Mouse (Mus musculus): Measurements from ENCODE around the gene Mthfsd.
"Not testable (repeated sequence)": the region's sequence is repeated elsewhere in the genome, so short reads cannot be mapped to it uniquely, and the experiment has no call there.

Mthfsd gene

DNA sequence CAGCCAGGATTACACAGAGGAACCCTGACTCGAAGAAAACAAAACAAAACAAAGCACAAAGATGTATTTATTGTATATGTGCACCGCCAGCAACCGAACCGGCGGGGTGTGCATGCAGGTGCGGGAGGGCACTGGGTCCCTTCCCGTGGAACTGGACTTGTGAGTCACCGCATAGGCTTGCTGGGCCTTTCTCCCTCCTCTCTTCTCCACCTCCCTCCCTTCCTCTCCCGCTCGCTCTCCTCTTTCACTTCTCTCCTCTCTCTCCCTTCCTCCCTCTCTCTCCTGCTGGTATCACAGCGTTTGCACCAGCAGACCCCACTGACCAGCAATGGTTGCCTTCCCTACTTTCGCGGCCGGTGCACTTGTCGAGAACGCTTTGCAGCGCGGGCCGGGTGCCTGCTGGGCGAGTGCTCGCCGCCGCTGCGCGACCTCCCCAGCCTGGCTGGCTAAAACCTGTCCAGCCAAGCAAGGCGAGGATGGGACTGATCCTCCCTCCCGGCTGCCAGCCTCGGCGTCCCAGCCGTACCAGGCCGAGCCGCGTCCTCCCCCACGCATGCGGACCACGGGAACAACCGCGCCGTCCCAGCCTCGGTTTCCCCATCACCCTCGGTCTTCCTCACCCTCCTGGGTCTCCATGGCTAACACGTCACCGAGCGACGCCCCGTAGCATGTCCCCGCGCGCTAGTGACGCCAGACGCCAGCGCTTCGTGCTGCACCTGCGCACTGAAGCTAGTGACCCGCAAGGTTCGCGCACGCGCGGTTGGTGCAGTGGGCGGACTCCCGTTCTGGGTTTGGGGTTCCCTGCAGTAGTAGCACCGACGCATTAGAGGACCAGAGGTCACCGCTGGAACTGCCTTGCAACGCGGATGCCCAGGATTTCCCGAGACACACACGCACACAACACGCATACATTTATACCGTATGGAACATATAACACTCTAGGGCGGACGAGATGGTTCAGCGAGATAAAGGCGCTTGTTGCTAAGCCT is at the start of gene Mthfsd:
Gene Mthfsd, minus strand, starts transcription at position 725 of the 989 bp plus-strand sequence.
- DNase-seq, result peak; percentile 99

DNA sequence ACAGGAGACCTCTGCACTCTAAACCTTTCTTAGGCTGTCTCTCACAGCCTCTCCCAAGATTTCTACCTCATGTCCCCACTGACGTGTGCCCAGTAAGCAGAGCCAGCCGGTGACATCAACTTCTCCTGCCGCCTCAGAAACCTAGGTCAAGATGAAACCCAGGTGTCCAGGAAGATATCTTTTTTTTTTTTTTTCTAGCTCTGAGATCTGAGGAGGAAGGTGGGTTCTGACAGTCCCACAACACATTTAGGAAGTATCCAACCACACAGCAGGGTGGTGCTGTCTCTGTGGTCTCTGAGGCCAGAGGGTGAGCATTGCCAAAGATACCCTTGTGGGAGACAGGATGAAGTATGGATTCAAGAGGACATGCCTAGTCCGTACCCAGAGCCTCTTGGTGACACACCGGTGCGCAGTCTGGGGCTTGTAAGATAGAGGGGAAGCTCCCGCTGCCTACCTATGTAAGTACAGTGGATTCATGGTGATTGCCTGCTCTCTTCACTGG is 48.8 kb upstream of the Mthfsd start:
- no peak for DNase-seq

DNA sequence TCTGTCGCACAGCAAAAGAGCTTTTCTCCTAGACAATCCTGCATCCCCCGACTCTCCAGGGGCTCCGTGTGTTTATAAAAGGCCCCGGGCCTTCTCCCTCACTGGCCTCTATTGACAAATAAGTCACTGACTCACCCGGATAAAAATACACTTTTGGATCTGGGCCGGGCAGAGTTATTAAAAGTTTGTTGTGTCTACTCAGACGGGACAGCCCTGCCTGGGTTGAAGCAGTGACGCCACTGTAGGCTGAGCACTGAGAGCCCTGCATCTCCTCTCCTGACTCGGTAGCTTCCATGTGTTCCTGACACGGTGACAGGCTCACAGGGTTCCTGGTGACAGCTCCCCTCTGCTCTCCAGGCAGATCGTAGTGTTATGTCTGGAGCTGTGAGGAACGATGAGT is 44.2 kb upstream of the Mthfsd start:
- DNase-seq, result peak; percentile 53

DNA sequence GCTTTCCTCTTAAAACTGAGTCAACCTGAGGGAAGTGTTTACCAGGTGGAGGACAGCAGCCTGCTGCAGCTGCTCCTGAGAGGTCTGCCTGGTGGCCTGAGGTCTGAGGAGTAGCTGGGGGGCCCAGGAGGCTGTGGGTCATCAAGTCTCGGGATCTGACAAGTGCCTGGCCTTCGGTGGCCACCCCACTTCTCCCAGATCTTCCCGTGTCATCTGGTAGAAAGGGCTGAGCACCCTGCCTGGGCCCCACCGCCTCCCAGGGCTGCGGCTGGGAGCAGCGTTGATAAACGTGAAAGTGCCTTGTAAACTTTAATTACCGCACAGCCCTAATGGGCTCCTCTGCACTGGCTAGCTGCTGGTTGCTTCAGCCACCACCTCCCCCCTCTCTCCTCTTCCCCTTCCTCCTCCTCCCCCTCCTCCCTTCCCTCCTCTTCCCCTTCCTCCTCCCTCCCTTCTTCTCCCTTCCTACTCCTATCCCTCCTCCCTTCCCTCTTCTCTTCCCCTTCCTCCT is 40.4 kb upstream of the Mthfsd start:
- DNase-seq, result no peak

DNA sequence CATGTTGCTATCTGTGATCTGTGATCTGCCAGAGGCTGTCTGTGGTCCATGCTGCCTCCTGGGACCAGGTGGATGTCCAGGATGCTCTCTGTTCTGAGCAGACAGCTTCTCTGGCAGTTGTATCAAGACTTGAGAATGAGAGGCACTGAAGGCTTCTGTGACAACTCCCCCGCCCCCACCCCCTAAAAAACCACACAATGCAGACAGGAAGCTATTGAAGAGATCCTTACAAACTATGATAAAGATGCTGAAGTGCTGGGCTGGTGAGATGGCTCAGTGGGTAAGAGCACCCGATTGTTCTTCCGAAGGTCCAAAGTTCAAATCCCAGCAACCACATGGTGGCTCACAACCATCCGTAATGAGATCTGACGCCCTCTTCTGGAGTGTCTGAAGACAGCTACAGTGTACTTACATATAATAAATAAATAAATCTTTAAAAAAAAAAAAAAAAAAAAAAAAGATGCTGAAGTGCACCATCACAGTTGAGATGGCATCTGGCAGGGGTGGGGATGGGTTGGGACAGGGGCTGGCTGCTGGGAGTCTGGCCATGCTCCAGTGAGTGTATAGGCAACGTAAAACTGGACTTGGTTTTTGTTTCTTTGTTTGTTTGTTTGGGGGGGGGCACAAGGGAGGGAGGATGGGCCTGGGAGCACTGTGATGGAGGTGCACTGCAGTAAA is 37.4 kb upstream of the Mthfsd start:
- DNase-seq, result not testable (repeated sequence)

DNA sequence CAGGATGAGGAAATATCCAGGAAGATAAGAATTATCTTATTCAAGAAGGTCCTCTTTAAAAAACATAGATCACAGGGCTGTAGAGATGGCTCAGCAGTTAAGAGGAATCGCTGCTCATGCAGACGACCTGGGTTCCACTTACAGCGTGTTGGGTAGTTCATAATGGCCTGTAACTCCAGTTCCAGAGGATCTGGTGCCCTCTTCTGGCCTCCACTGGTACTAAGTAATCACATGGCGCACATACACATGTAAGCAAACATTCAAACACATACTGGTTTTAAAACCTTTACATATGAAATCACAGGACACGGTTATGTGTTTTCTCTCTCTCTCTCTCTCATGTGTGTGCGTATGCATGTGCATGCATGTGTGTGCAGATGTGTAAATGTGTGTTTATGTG is 28.7 kb upstream of the Mthfsd start:
- DNase-seq, result no peak

DNA sequence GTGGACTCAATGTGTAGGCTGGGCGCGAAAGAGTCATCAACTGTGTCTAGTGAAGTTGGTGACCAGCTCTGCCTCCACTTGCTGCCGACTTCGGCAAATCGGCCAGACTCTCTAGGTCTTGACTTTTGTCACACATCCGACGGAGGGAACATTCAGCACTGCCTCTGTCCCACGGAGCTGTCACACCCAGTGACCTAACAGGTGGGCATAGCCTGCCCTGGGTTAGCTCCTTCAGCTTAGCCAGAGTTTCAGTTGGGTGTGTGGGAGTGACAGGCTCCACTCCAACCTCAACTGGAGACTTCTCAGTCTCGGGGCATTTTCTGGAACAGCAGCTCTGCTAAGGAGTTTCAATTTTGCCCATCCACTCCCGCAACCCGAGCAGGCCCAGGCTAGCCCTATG is 26.3 kb upstream of the Mthfsd start:
- no peak for DNase-seq

DNA sequence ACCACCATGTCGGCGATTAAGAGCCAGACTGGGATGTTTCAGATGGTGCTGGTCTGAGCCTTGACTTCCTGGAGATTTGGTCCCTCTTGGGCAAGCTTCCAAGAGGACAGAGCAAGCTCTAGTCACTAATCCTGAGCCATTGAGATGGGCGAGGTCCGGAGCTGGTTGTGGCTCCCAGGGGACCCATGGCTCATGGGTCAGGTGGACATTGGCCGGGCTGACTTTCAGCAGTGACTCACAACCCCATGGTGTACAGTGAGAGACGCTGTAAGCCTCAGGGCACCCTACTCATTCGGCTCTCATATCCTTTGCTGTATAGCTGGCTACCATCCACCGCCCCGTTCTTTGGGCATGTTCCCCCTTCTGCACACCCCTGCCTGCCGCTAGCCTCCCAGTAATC is 25.9 kb upstream of the Mthfsd start:
- no peak for DNase-seq

DNA sequence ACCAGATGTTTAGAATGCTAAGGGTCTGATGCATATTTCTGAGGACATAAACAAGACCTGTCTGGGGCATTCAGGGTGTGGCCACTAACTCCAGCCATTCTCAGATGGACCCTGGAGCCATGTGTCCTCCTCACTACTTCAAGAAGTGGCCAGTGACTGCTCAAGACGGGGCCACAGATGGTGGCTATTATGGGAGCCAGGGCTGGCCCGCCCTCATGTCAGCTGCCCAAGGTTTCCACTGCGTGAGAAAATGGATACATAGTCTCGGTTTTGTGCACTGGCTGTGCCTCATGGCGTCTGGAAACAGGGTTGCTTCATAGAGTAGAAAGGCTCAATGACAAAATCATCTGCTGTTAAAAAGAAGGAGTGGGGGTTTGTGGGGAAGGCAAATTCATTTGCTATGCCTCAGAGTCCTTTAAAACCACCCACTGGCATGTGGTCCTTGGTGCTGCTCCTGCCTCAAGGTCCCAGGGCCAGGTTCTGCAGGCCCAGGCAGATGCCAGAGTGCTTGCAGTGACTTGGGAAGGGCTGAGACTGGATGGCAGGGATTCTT is 24.8 kb upstream of the Mthfsd start:
- DNase-seq, result no peak

DNA sequence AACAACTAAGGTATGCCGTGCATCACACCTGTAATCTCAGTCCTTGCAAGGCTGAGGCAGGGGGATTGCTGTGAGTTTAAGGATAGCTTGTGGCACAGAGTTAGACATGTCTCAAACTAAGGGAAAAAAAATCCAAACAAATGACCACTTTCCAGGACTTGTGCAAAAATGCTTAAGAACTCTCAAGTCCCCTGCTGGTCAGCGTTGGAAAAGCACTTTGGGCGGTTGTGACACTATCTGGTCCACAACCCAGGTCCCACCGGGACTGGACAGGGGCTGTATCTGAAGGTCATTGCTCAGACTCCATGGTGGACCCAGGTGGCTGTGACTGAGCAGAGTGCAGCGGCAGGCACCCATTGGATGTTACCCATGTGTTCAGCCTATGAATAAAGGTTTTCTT is 22.3 kb upstream of the Mthfsd start:
- DNase-seq, result peak; percentile 38

DNA sequence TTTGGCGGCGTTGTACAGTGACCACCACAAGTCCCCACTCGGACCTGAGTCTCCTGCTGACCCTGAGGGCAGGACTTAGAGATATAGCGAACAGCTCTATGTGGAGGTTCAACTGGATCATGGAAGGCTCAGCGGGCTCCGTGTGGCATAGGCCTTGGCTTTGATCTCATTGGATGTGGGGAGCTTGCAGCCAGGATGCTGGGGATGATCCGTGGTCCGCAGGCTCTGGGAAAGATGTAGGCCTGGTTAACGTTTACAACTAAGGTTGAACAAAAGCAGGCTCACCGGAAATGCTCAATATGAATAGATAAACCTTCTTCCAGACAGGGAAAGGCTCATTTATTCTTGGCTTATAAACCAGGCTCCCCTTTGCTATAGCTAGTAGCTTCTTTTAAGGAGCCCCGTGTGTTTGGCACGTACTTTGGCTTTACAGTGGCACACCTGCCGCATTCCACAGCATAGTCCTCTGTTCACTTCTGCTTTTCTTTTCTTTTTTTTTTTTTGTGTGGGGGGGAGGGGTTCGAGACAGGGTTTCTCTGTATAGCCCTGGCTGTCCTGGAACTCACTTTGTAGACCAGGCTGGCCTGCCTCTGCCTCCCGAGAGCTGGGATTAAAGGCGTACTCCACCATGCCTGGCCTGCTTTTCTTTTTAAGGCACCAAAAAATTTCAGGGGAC is 21.2 kb upstream of the Mthfsd start:
- no peak for DNase-seq

DNA sequence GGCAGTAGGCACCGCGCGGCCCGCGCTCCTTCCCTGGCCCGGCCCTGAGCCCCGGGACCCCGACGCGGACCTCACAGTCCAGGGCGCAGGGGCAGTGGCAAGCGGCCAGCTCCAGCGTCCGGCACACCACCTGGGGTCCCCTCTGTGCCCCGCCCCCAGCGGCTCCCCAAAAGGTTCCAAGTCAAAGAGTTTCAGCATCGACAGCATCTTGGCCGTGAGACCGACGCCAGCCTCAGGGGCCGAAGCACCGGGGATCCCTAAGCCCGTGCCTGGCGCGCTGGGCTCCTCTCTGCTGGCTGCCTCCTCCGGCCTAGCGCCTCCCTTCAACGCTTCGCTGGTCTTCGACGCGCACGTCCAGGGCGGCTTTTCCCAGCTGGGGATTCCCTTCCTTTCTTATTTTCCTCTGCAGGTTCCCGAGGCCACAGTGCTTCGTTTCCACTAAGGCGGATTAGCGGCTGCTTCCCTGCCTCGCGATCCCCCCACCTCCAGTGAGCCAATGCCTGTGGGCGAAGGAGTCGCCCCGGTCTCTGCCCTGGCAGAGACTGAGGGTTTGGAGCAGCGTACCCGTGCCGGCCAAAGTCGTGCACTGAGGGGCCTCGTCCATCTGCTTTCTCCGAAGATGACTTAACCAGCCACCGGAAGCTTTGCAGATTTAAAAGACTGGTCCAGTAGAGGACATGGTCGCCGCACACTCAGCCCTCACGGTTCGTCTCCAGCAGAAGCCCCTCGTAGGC is 20.5 kb upstream of the Mthfsd start:
- no peak for DNase-seq

DNA sequence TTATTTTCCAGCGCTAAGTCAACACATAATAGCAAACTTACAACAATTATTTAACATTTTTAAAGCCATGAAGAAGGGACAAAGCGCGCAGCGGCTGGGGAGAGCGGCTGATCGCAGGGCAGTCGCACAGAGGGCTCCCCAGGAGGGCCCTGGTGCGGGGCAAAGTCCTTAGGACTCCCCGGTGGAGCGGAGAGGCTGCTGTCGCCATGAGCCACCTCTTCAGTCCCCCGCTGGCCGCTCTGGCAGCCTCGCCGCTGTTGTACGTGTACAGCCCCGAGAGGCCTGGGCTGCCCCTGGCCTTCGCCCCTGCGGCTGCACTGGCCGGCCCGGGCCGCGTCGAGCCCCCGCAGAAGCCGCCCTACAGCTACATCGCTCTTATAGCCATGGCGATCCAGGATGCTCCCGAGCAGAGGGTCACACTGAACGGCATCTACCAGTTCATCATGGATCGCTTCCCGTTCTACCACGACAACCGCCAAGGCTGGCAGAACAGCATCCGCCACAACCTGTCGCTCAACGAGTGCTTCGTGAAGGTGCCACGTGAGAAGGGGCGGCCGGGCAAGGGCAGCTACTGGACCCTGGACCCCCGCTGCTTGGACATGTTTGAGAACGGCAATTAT is 19.7 kb upstream of the Mthfsd start, which contains the start of gene Foxl1:
Gene Foxl1, plus strand, starts transcription at position 185 of the 620 bp plus-strand sequence.
- no peak for DNase-seq

DNA sequence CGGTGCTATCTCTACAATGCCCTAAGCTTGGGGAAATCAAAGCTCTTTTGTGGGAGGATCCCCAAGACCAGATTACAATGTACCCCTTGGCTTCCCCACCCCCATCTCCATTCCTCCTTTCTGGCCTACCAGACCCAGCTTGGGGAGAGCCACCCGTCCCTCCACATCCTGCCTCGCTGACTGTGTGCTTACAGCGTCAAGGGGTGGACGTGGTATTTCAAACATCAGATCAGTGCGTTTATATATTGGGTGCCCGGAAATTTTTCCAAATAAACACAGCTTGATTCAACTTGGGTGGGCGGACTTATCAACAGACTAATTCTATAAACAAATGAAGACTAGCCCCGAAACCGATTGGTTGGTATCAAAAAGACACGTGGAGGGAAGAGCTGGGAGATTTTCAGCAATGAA is 19.1 kb upstream of the Mthfsd start:
- DNase-seq, result peak; percentile 40

DNA sequence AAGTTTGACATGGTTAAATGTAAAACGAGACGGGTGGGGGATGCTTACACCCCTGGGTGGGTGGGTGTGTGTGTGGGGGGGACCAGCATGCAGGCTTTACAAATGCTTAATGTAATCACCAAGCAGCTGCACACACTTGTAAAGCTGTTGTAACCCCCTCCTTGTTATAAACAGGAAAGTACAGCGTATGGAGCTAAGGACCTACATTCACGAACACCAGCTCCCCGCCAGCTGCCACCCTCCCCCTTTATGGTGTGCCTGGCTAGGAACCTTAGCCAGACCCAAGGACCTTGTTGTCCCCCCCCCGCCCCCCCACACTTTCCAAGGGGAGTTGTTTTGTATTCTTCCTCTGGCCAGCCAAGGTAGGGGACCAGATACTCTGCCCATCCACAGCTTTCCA is 18.5 kb upstream of the Mthfsd start:
- DNase-seq, result no peak

DNA sequence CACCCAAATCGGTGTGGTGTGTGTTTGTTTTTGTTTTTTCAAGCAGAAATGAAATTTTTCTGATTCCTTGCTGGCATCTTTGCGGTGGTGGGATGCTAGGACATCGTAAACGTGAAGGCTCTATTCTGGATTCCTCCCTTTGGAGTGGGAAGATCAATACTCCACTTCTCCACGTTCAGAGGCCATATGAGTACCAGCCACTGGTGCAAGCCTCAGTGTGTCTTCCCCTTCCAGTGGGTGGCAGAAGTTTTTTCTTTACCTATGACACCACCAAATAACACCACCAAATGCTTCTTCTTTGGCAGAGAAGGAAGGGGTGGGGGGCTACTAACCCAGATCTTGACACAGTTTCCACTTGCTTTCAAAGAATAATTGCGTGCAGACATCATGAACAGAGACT is 18.0 kb upstream of the Mthfsd start:
- DNase-seq, result no peak

DNA sequence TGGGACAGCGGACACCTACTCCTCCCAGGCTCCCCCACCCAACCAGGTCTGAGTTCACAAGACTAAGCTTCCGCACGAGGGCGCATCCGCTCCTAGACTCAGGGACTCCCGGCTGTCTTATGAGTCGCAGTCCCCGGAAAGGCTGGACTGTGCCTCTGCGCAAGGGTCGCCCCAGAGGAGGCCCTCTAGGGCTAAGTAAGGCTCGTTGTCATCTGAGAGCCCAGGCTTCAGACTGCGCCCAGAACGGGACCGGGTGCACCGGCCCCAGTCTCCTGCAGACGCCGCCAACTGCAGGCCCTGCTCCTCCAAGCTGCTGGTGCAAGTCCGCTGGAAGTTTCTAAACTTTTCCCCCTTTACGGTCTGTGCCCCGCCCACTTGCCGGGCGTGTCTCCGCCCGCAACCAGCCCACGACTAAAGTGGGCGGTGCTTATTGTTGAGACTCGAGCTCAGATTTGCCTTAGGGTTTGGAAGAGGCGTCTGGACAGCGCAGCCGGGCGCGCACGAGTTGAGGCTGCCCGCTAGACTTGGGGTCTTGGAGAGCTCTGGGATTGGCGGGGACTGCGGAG is 17.2 kb upstream of the Mthfsd start:
- peak; percentile 87 for DNase-seq

DNA sequence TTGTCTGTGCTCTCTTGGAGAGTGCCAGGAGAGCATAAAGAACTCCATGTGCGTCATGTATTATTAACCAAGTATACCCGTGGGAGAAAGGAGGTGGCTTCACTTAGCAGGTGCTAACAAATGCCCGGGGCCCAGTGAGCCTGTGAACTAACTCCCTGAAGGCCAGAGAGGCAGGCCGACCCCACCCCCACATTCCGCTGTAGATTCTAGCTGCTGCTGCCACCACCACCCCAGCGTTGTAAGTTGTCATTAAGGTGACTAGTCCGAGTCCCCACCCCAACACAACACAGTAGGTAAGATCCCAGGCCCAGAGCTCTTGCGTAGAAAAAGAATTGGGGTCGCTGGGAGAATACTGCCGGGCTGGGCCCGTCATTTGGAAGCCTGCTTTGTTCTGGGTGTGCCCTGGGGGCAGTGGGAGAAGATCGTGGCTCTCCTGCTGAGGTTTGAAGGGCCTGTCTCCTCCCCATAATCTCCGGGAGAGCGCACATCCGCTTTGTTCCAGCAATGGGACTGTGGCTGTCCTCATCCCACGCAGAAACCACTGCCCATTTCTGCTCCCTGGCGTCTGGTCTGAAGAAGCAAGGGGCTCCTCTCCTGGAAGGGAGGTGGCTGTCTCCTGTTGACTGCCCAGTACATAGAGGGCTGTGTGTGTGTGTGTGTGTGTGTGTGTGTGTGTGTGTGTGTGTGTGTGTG is 16.5 kb upstream of the Mthfsd start:
- peak; percentile 54 for DNase-seq

DNA sequence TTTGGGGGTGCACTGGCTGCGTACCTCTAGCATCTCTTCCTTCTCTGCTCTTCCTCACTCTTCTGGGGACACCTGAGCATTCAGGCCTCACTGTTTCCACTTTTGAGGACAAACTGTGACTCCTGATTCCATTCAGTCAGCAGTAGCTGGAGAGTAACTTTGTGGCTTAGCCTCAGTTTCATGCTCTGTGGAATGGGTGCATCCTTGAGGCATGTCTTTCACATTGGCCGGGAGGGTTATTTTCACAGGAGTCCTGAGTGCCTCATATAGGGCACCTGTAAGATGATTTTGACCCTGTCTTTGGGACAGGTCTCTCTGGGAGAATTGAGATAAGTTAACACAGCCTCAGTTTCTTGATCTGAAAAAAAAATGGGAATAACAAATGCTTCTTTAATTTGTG is 14.9 kb upstream of the Mthfsd start:
- DNase-seq, result no peak

DNA sequence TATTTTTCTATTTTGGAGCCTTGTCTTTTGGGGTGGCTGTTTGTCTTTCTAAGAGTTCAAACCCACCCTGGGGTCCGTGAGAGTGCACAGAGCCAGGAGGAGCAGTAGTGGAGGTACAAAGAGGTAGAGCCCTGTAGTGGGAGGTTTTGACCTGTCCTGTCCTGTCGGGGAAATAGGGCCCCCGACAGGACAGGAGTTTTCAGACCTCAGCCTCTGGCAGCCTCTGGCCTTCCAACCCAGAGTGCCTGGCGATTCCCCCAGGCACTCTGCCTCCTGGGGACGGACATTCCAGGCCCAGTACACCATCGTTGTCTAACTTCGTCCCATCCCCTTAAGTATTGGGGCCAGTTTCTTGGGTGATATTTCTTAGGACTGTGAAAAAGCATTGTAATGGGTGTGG is 14.2 kb upstream of the Mthfsd start:
- DNase-seq, result no peak

All from kidney, postnatal 14 days (tissue).